Mouse (Mus musculus) forebrain, embryonic 15.5 days (tissue): ENCODE data around the gene Ssr2. TPM values are rescaled to one million over a fixed set of nuclear protein-coding genes. Genes with fewer than 3 reads are reported as not detected.

Experiments
- ATAC-seq: fragments of 200-750 bp; cut with Nextera tagmentation; replicated peaks from 2 replicates; pipeline ENCODE4 v1.8.0; 2017; ENCODE audit warnings: mild to moderate bottlenecking, moderate TSS enrichment, moderate library complexity
- H3K27ac ChIP-seq: fragments of 300-500 bp; sonication (generic); replicated peaks from 2 replicates; pipeline ENCODE4 v1.5.1; 2015; ENCODE audit warnings: mild to moderate bottlenecking, inconsistent platforms
- H3K27me3 ChIP-seq: fragments of 300-500 bp; sonication (generic); 2 replicates; pipeline ENCODE4 v1.6.1; 2015; ENCODE audit warnings: inconsistent platforms
- H3K36me3 ChIP-seq: fragments of 300-500 bp; sonication (generic); 2 replicates; pipeline ENCODE4 v1.6.1; 2015; ENCODE audit warnings: mild to moderate bottlenecking, inconsistent platforms
- H3K4me1 ChIP-seq: fragments of 300-500 bp; sonication (generic); 2 replicates; pipeline ENCODE4 v1.6.1; 2015; ENCODE audit warnings: inconsistent platforms
- H3K4me2 ChIP-seq: fragments of 300-500 bp; sonication (generic); replicated peaks from 2 replicates; pipeline ENCODE4 v1.6.1; 2015; ENCODE audit warnings: mild to moderate bottlenecking, inconsistent platforms
- H3K4me3 ChIP-seq: fragments of 300-500 bp; sonication (generic); 2 replicates; pipeline ENCODE4 v1.5.1; 2015; ENCODE audit warnings: mild to moderate bottlenecking, inconsistent platforms
- H3K9ac ChIP-seq: fragments of 300-500 bp; sonication (generic); replicated peaks from 2 replicates; pipeline ENCODE4 v1.6.1; 2015; ENCODE audit warnings: mild to moderate bottlenecking, inconsistent platforms
- H3K9me3 ChIP-seq: fragments of 300-500 bp; sonication (generic); 2 replicates; pipeline ENCODE4 v1.6.1; 2016; ENCODE audit warnings: inconsistent platforms
- WGBS: fragments of 180-500 bp; shearing (Covaris S2); methylation state at CpG from one replicate; pipeline ENCODE4 v1.1.7; 2015; ENCODE audit warnings: mixed read lengths; 5-methylcytosine and 5-hydroxymethylcytosine counted together
- polyA plus RNA-seq: library from polyadenylated mRNA; unstranded; fragments of >200 nt; fragmentation: Nextera tagmentation; extraction: Ambion mirVana; gene quantifications from 2 replicates; pipeline ENCODE4 v1.2.1, GENCODE M21; 2015

The Ssr2 gene
- polyA plus RNA-seq, 1 experiment from 2014 or later: 134 TPM

DNA sequence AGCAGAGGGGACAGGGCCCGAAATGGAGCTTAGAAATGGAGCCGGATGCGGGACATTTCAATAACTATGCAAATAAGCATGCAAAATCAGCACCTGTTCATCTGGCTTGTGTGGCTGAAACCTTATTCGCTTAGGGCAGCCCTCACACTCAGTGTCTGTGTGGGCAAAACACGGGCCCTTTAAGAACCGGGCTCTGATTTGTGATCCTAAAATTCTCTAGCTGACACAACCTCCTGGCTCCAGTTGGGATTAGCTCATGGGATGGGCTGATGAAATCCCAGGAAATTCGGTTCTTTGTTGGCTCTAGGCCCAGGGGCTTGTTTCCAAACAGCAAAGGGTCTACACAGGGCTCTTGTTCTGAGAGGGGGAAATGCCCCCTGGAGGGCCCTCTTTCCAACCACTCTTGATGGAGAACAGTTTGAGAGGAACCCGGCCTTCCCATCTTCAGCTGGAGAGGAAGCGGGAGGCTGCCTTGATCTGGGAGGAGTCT is 40.3 kb downstream of the Ssr2 start:
- H3K36me3 ChIP-seq: no peaks in the 10 kb centered on the region
- no peak overlapping the region for H3K4me3 ChIP-seq
- no peaks in the 10 kb centered on the region for H3K9me3 ChIP-seq
- H3K27ac ChIP-seq: peak overlapping the region; percentile 8; the same call in 1 of the 2 replicates
- peaks cover 20% of the 10 kb centered on the region for H3K4me1 ChIP-seq
- H3K9ac ChIP-seq: 0 out of 2 replicates have a peak overlapping the region, but pooled peaks have one; percentile 18
- H3K4me2 ChIP-seq: no peak overlapping the region
- whole genome bisulfite sequencing: 29% methylated on average over 9 of the region's 9 CpGs
- ATAC-seq: no peak; the same call in 1 of the 2 replicates
- no peaks in the 10 kb centered on the region for H3K27me3 ChIP-seq

- WGBS: 82% methylated on average over 3 of the region's 3 CpGs
- H3K4me1 ChIP-seq: peaks cover 20% of the 10 kb centered on the region
- no peak for ATAC-seq
Observed at GRCm38 (mm10) chr3:88616951-88617500, 41.4 kb downstream of the Ssr2 start.

DNA sequence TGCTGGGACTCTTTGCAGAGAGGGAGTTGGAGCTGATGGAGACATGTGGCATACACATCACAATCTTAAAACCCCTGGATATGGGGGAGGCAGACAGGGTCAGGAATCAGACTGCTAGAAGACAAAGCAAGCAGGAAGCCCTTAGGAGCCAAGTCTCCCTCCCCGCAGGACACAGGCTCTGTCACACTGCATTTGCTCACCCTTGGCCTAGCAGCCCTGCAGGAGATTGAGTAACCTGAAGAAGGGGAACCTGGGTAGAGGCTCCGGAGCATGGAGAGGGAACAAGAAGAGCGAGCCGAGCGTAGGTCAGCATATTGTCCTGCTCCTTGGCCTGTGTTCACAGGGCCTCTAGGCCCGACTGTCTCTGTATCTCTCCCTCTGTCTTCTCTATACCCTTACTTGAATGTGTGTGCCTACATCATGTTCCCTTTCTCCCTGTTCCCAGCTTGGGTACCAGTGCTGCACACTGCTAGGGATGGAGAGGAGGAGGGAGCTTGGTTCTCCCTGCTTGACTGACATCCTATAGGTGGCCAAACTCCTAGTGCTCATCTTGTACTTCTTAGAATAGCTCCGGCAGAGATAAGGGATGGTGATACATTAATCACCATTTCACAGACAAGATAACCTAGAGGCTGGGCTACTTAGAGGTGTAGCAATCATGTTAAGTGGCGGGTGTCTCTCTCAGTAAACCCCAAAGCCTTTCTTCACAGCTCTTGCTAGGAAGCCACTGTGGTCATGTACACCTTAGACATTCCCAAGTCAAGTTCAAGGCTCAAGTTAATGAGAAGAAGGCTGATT is 42.6 kb downstream of the Ssr2 start:
- Histone ChIP-seq H3K4me2 (no peak overlapping the region), H3K9ac (no peak overlapping the region), H3K4me1 (peaks cover 20% of the 10 kb centered on the region), H3K4me3 (no peak overlapping the region), H3K27me3 (no peaks in the 10 kb centered on the region), H3K9me3 (no peaks in the 10 kb centered on the region), H3K36me3 (no peaks in the 10 kb centered on the region), H3K27ac (no peak overlapping the region)
- 80% methylated on average over 8 of the region's 8 CpGs for WGBS
- ATAC-seq: no peak

More at GRCm38 (mm10) chr3:88616951-88617500, 41.4 kb downstream of the Ssr2 start:
- Histone ChIP-seq H3K4me3 (no peak overlapping the region), H3K4me2 (no peak overlapping the region), H3K27ac (no peak overlapping the region), H3K9me3 (no peaks in the 10 kb centered on the region), H3K9ac (no peak overlapping the region), H3K36me3 (no peaks in the 10 kb centered on the region), H3K27me3 (no peaks in the 10 kb centered on the region)

- WGBS: 49% methylated on average over 9 of the region's 9 CpGs
- no peaks in the 10 kb centered on the region for H3K9me3 ChIP-seq
Observed at GRCm38 (mm10) chr3:88619113-88620097, 43.7 kb downstream of the Ssr2 start.

DNA sequence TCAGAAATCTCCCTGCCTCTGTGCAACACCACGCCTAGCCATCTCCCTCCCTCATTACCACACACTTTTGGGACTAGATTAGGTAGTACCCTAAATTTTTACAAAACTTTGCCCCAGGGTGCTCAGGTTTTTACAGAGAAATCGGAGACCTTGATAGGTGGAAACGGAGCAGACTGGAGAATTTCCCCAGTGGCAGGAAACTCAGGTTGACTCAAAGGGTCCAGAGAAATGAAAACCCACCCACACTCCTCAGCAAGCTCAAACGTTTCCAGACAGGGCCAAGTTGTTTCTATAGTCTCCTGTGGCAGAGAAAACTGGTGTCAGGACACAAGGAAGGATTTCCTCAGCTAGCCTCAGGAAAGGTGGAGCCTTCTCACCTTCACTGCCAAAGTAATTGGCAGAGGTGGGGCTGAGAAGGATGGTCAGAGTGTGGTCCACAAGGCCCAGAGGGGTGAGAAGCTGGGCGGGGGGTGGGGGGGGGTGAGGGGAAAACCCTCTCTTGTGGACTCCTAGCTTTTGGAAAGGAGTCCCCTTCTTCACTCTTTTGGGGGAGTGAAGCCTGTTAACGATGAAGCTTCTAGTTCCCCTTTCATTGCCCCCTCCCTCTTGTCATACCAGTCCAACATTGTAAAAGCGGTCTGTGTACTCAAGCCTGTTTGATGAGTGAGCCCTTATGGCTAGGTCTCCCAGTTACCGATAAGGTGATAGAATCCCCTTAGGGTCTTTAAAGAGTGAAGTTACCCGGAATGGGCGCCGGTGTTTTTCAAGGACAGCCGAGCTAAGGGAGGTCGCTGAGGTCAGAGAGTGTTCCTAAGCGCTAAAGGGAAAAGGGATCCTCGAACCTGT is 44.7 kb downstream of the Ssr2 start:
- Histone ChIP-seq H3K9ac (peak overlapping the region; percentile 88), H3K27ac (peak overlapping the region; percentile 97), H3K4me3 (peak overlapping the region; percentile 77), H3K4me2 (peak overlapping the region; percentile 91), H3K4me1 (peaks cover 34% of the 10 kb centered on the region), H3K27me3 (no peaks in the 10 kb centered on the region), H3K9me3 (no peaks in the 10 kb centered on the region), H3K36me3 (no peaks in the 10 kb centered on the region)
- no peak for ATAC-seq
- WGBS: 16% methylated on average over 15 of the region's 15 CpGs

More at GRCm38 (mm10) chr3:88619113-88620097, 43.7 kb downstream of the Ssr2 start:
- H3K27ac ChIP-seq: no peak overlapping the region
- no peaks in the 10 kb centered on the region for H3K36me3 ChIP-seq
- no peak overlapping the region for H3K9ac ChIP-seq
- no peak for ATAC-seq
- no peak overlapping the region for H3K4me2 ChIP-seq
- peaks cover 28% of the 10 kb centered on the region for H3K4me1 ChIP-seq
- H3K27me3 ChIP-seq: no peaks in the 10 kb centered on the region
- no peak overlapping the region for H3K4me3 ChIP-seq

- Histone ChIP-seq H3K4me3 (peak overlapping the region; percentile 77), H3K4me1 (peaks cover 34% of the 10 kb centered on the region), H3K27me3 (no peaks in the 10 kb centered on the region), H3K9me3 (no peaks in the 10 kb centered on the region), H3K4me2 (peak overlapping the region; percentile 91), H3K36me3 (peaks cover 6% of the 10 kb centered on the region; the same call in 1 of the 2 replicates), H3K9ac (peak overlapping the region; percentile 88), H3K27ac (peak overlapping the region; percentile 97)
- peak; percentile 60 for ATAC-seq
- 0% methylated on average over 61 of the region's 64 CpGs for WGBS
Observed at GRCm38 (mm10) chr3:88620992-88621536, 45.4 kb downstream of the Ssr2 start.

DNA sequence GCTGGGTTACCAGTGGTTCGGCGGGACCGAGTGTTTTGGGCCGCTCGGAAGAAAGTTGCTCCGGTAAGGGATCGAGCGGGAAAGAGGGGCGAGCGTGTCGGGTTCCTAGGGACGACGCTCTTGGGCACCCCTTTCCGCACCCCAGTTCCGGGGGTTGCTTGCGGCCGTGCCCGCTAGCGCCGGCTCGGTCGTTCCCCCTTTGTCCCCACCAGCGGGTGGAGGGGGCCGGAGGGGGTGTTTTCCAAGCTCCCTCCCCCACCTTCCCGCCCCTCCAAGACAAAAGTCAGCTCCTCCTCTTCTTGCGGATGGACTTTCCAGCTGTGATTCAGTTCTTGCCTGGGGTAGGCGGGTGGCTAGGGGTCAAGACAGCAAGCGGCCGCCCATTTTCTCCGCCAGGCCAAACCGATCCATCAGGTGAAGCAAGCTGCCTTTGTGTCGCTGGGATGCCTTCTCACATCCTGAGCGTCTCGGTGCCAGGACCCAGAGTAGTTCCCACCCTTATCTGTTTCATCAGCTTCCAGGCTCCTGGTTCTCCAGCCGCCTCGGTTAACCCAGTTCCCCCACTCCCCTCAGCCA is 45.9 kb downstream of the Ssr2 start:
- Histone ChIP-seq H3K9me3 (no peaks in the 10 kb centered on the region), H3K27ac (peak overlapping the region; percentile 97), H3K9ac (peak overlapping the region; percentile 88), H3K4me1 (peaks cover 37% of the 10 kb centered on the region), H3K36me3 (peaks cover 7% of the 10 kb centered on the region; the same call in 1 of the 2 replicates), H3K27me3 (no peaks in the 10 kb centered on the region), H3K4me3 (peak overlapping the region; percentile 77), H3K4me2 (peak overlapping the region; percentile 91)
- 0% methylated on average over 35 of the region's 36 CpGs for WGBS
- peak; percentile 10 for ATAC-seq

- peak overlapping the region; percentile 97 for H3K27ac ChIP-seq
- H3K4me3 ChIP-seq: peak overlapping the region; percentile 77
- H3K9me3 ChIP-seq: no peaks in the 10 kb centered on the region
- under 1% methylated on average over 24 of the region's 24 CpGs for WGBS
- peaks cover 44% of the 10 kb centered on the region for H3K4me1 ChIP-seq
- H3K36me3 ChIP-seq: peaks cover 7% of the 10 kb centered on the region; the same call in 1 of the 2 replicates
- peak; percentile 44 for ATAC-seq
- H3K9ac ChIP-seq: peak overlapping the region; percentile 88
- no peaks in the 10 kb centered on the region for H3K27me3 ChIP-seq
- peak overlapping the region; percentile 91 for H3K4me2 ChIP-seq
Observed at GRCm38 (mm10) chr3:88622113-88622940, 46.7 kb downstream of the Ssr2 start.

DNA sequence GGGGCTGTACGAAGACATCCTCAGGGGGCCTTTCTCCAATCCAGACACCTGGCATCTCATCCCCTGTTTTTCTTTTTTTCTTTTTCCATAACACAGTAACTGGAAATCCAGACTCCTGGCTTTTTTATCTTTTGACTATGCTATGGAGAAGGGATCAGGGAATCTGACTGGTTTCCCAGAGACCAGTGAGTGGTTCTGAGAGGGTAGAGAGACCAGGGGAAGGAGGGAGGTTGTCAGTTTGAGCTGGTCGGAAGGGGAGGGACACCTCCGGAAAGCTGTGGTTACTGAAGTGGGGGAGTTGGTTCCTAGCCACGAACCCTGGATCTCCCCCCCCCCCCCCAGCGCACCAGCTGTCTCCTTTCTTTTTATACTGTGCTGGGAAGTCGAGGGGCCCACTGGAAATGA is 47.3 kb downstream of the Ssr2 start:
- 0% methylated on average over 6 of the region's 6 CpGs for WGBS
- H3K36me3 ChIP-seq: peaks cover 7% of the 10 kb centered on the region; the same call in 1 of the 2 replicates
- peak; percentile 66 for ATAC-seq

More for the DNA sequence above, 47.3 kb downstream of the Ssr2 start:
- no peaks in the 10 kb centered on the region for H3K27me3 ChIP-seq
- peak overlapping the region; percentile 77 for H3K4me3 ChIP-seq
- H3K9ac ChIP-seq: peak overlapping the region; percentile 88
- H3K9me3 ChIP-seq: no peaks in the 10 kb centered on the region
- H3K27ac ChIP-seq: peak overlapping the region; percentile 97
- peak overlapping the region; percentile 91 for H3K4me2 ChIP-seq
- peaks cover 49% of the 10 kb centered on the region for H3K4me1 ChIP-seq
